Mouse (Mus musculus) gastrocnemius, postnatal 10 days (tissue): ENCODE results near the gene Cklf. TPM values are rescaled to one million over a fixed set of nuclear protein-coding genes. Genes with fewer than 3 reads are reported as not detected.
"Not testable (repeated sequence)": the region's sequence is repeated elsewhere in the genome, so short reads cannot be mapped to it uniquely, and the experiment has no call there.

Experiments
- DNase-seq: peaks from one replicate; pipeline ENCODE4 v3.0.0; 2021; ENCODE audit warnings: mixed read lengths
- long read RNA-seq, 2 experiments: library from polyadenylated mRNA; stranded (forward); transcript quantifications; one replicate each; pipeline ENCODE4 v2.0.0; 2021
- total RNA-seq, 2 experiments: library from RNA; stranded (reverse); gene quantifications; 2 replicates each; pipeline ENCODE4 v1.2.3; 2021

Gene Cklf
- total RNA-seq: 10 to 100 TPM in 1 of 2 experiments, 1 to 10 TPM in 1; 6.6 to 10.1 TPM
- long read RNA-seq, experiment 1, partial matches to known transcripts: 0 of 4 reads
- long read RNA-seq, experiment 1, other reads (novel, unspliced or antisense): 0 of 4 reads
- long read RNA-seq, experiment 2: 0 reads

GRCm38 (mm10) chr8:104250439-104251367, at the start of gene Cklf:
Cklf (plus strand) TSS chr8:104250861.
- peak; percentile 87 for DNase-seq

- DNase-seq: no peak
Measured at GRCm38 (mm10) chr8:104201622-104202021, 49.0 kb upstream of the Cklf start.

- no peak for DNase-seq
Measured at GRCm38 (mm10) chr8:104202320-104202719, 48.3 kb upstream of the Cklf start.

DNA sequence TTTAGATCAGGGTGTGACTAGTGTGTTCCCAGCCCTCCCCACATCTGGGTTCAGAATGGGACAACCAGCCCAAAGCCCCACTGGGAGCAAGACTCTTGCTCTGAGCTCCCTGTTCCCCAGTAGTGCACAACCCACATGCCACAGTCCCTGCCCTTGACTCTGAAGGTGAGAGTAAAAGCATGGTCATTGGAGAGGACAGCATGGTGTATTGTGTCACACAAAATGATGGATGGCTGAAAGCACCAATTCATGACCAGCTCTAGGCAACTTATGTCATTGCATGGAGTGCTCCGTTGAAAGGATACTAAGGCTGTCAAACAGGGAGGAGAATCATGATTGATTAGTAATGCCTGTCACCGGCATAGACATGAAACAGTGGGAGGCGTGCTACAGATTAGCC, 45.4 kb upstream of the Cklf start:
- no peak for DNase-seq

DNA sequence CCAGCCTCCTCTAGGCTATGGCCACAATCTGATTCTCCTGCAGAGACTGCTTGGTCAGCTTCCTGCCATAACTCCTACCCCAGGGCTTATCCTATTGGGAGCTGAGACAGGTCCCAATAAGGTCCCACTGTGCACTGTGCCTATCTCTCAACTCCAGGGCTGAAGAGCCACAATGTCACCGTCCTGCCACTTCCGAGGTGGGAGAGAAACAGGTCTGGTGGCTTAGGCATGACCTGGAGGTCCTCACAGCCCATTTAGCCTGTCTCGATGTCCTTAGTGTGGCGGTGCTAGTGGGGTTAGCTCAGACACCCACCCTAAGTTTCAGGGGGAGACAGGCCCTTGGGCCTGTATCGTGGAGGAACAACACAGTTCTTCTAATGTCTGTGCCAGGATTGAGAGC, 33.1 kb upstream of the Cklf start:
- no peak for DNase-seq

GRCm38 (mm10) chr8:104219079-104219478, 31.6 kb upstream of the Cklf start:
- peak; percentile 44 for DNase-seq

GRCm38 (mm10) chr8:104219806-104220205, 30.9 kb upstream of the Cklf start:
- peak; percentile 82 for DNase-seq

DNA sequence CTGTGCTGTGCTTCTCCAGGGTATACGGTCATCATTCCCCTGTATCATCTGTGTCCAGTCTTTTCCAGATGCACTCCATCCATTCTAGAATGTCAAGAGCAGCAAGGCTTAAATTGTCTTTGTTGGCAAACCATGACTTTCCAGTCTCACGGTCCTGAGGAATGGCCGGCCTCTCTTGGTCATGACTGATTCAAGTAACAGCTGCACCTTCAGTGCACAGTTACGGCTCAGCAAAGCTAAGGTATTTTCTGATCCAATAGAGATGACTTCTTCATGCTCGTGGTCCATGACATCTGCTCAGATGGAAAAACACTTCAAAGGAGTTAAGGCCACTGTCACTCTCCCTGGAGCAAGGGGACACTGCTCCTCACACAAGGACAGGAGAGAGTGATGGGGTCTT, 23.6 kb upstream of the Cklf start:
- DNase-seq: no peak

GRCm38 (mm10) chr8:104230377-104230776, 20.3 kb upstream of the Cklf start:
- no peak for DNase-seq

DNA sequence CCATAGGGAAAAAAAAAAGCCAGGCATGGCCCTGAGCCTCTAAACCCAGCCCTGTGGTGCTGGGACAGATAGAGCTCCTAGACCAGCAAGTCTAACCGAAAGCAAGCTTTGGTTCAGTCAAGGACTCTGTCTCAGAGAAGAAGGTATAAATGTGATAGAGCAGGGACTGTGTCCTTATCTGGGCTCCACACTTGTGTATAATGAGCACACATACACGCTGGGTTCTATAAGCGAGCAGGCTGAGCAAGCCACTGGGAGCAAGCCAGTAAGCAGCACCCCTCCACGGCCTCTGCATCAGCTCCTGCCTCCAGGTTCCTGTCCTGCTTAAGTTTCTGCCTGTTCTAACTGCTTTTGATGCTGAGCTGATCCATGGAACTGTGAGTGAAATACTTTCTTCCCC, 18.6 kb upstream of the Cklf start:
- DNase-seq: no peak

- no peak for DNase-seq
Measured at GRCm38 (mm10) chr8:104232919-104233318, 17.7 kb upstream of the Cklf start.

DNA sequence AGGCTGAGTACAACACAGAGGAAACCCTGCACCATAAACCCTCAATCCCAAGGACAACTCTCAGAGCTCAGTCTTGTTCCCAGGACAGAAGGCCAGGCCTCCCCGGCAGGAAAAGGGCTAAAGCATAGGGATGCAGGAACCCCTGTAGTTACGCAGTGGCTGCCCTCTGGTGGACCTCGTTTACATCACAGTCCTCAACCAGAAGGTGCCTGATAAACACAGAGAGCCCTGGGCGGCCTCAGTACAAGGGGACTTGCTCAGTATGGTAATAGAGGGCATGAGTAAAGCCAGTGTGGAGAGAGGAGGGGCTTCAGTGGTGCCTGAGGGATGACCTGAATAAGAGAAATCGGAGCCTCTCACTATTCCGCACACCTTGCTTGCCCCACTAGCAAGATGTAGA, 16.1 kb upstream of the Cklf start:
- DNase-seq: no peak

DNA sequence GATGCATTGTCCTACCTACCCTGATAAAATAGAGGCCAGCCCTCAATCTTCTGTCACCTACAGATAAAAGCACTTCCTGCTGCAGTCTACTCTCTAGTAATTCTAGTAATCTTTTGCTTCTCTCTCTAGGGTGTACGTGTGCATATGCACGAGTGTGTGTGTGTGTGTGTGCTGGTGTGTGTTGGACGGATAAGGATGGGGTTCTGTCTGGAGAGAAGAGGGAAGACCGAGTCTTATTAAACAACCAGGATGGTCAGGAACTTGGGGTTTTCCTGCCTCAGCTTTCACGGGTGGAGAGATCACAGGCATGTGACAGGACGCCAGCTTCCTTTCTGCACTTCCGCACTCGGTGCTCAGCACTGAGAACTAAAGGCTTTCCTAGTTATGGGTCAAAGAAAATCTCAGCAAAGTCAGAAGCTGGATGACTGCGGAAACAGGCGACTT, 11.2 kb upstream of the Cklf start:
- DNase-seq: no peak

GRCm38 (mm10) chr8:104242038-104242644, 8.5 kb upstream of the Cklf start:
- DNase-seq: no peak

DNA sequence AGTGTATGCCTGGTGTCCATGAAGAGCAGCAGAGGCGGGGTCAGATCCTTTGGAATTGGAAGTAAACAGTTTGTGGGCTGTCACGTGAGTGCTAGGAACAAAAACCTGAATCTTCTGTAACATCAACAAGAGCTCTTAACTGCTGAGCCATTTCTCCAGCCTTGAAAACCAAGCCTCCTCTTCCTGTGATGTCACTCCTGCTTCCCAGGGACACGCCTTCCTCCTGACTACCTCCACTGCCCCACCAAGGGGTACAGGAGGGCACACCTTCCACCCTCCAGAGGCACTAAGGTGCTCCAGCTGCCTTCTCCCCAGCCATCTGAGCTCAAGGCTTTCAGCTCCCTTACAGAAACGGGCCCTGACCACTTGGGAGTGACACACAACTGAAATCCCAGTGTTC, 4.0 kb upstream of the Cklf start:
- DNase-seq: no peak

- DNase-seq: no peak
Measured at GRCm38 (mm10) chr8:104247054-104247907, 3.4 kb upstream of the Cklf start.

- no peak for DNase-seq
Measured at GRCm38 (mm10) chr8:104247908-104248275, 2.8 kb upstream of the Cklf start.

DNA sequence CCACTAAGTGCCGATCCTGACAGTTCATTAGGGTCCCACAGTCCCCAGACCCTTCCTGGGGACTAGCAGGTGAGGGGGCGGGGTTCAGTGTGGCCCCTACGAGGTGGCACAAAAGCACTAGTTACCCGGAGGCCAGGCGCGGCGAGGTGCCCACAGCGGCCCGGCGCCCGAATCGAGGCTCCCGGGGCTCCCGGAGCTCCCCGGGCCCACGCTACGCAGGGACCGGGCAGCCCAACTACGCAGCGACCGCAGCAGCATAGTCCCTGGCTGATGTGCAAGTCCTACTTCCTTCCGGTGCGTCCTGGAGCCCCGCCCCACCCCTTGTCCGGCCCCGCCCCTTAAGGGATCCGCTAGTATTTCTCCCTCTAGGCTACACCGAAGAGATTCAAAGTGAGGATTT, 2.4 kb upstream of the Cklf start, which contains the start of gene Tk2:
Tk2 (minus strand) TSS at position 283 of the 400 bp plus-strand sequence.
- DNase-seq: peak; percentile 80

GRCm38 (mm10) chr8:104249442-104249996, 1.1 kb upstream of the Cklf start:
- no peak for DNase-seq

GRCm38 (mm10) chr8:104251461-104251860, 800 bp downstream of the Cklf start:
- no peak for DNase-seq

DNA sequence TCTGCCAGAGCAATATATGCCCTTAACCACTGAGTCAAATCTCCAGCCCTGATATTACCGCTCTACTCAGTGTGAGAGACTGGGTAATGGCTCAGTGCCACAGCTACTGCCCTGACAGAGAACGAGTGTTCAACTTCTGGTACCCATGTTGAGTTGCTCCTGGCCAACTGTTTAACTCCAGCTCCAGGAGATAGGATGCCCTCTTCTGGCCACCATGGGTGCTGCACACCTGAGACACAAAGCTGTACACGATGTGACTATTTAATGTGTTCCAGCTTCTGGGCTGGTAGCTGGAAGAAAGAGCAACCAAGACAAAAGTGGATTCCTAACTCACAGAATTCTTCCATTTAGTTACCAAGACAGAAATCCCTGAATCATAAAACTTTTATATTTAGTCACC, 2.4 kb downstream of the Cklf start:
- no peak for DNase-seq

DNA sequence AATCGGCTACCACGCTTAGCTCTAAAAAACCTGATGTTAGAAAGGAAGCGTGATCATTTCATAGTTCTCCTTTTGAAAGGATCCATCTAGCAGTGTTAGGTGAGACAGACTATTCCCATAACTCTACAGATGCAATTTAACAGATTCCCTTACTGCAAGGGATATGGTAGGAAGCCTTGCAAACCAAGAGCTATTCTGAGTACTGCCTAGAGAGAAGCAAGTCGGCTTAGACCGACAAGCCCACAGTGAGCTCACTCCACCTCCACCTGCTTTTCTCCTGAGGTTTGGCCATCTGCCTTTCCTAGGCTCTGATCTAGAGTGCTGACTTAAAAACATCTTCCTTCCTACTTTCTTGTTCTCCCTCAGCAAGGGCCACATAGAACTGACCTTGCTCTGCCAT, 11.1 kb downstream of the Cklf start:
- DNase-seq: not testable (repeated sequence)
